Mouse (Mus musculus) erythroblast, embryonic 14.5 days (primary cell): Measurements from ENCODE around the gene Drg2.
"Not testable (repeated sequence)": the region's sequence is repeated elsewhere in the genome, so short reads cannot be mapped to it uniquely, and the experiment has no call there.

ENCODE experiments used
- GATA1 ChIP-seq: IDR thresholded peaks from 2 replicates; pipeline ENCODE4 v1.6.1; 2012; ENCODE audit warnings: low read length, inconsistent platforms, mixed read lengths
- TAL1 ChIP-seq: IDR thresholded peaks from 3 replicates; pipeline ENCODE4 v1.6.1; 2012; ENCODE audit warnings: low read length, inconsistent platforms, mixed read lengths

DNA sequence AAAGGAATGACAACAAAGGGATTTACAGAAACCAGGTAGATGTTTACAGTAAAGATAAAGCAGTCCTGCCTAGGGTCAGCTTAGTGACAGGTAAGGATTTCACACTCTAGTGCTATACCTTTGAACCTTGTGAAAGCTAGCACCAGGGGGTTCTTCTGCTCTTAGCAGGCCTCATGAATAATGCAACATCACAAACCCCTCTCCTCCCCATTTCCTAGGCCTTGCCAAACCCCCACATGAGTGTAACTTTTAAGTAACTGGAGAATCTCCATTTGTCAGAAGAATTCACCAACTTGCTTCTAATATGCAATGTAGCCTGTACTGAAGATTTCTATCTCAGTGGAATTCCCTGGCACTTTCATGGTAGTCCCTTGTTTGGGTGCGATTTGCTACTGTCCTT is 14.8 kb upstream of the Drg2 start:
- TF ChIP-seq TAL1, GATA1: not testable (repeated sequence)
